In the genomic region with DNA sequence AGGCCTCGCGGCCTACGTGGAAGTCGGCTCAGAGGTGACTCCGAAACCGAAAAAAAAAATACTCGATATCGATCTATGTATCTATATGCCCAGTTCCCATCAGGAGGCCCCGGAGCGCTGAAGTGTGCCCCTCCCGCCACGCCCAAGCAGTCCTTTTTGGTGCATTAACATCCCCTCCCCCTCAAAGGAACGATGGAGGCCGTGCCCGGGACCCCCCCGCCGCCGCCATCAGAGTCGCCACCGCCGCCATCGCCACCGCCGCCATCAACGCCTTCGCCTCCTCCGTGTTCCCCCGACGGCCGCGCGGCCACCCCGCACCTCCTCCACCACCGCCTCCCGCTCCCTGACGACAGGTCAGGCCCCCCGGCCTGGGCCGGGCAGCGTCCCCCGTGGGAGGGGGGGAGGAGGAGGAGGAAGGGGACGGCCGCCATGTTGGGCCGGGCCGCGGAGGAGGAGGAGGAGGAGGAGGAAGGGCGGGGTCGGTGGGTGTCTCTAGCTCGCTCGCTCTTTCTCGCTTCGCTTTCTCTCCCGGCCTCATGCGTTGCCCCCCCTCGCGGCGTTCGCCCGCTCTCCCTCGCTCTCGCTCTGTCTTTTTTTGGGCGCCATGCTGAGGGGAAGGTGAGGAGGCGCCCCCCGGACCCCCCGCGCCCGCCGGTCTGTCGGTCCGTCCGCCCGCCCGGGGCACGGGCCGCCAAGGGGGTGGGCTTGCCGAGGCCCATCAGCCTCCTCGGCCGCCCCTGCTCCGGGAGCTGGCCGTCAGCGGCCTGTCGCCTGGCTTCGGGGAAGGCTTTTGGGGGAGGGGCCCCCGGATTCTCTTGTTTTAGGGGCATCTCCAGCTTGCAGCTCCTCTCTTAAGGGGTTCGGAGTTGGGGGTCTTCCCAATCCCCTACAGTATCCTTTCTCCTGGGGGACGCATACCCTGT, we compare ENCODE assay signal across 8 mouse cellular contexts. TPM values are rescaled to one million over a fixed set of nuclear protein-coding genes. Genes with fewer than 3 reads are reported as not detected.
DNase-seq lines count a peak whose midpoint lies in the region; ATAC-seq and TF ChIP-seq lines count a peak whose summit lies in the region.

Gene Zc3h4 (plus strand): TSS at position 222 of the 923 bp plus-strand sequence.

- H3K4me3 ChIP-seq in forebrain, embryonic 10.5 days, result peak within 1 kb of the TSS; percentile 92
- peak within 1 kb of the TSS; percentile 56 to 69 for H3K4me3 ChIP-seq in heart, embryonic 14.5 days (ENCODE audit: control insufficient read depth in 1 of 2, insufficient read depth in 1 of 2, low read depth in 1 of 2, low read length in 2 of 2)
- H3K4me3 ChIP-seq in liver, embryonic 14.5 days (ENCODE audit: insufficient read depth in 1 of 2, low read depth in 2 of 2, low read length in 2 of 2), result peak within 1 kb of the TSS; percentile 74 to 98
- H3K4me3 ChIP-seq in stomach, embryonic 15.5 days (replicated peaks), result peak within 1 kb of the TSS; percentile 94

- DNase-seq in CD8-positive naive resting alpha-beta T cell, adult 2 months (ENCODE audit: low read depth in 2 of 2, low spot score in 2 of 2), result peak; percentile 73 to 82
- peak; percentile 78 for DNase-seq in c-Kit-negative CD71-positive TER-119-positive erythroid progenitor cells, embryonic 14.5 days (ENCODE audit: low read depth, low spot score)
- peak; percentile 91 for DNase-seq in forebrain, embryonic 10.5 days (ENCODE audit: extremely low spot score, low spot score)
- peak; percentile 93 for DNase-seq in kidney, postnatal 14 days
- peak; percentile 80 to 82 (median 81) for DNase-seq in liver, embryonic 14.5 days (ENCODE audit: low read depth in 3 of 3, low spot score in 3 of 3)
- peak; percentile 94 for DNase-seq in neural tube, embryonic 10.5 days (ENCODE audit: extremely low spot score, low spot score)

- no peaks in the 10 kb centered on the region for H3K9me3 ChIP-seq in forebrain, embryonic 10.5 days
- no peaks in the 10 kb centered on the region for H3K9me3 ChIP-seq in heart, embryonic 14.5 days (ENCODE audit: control insufficient read depth, low read length)
- H3K9me3 ChIP-seq in liver, embryonic 14.5 days (ENCODE audit: control insufficient read depth, low read length), result no peaks in the 10 kb centered on the region
- H3K9me3 ChIP-seq in stomach, embryonic 15.5 days, result no peaks in the 10 kb centered on the region

- H3K4me2 ChIP-seq in heart, embryonic 14.5 days (ENCODE audit: low read length), result peak within 1 kb of the TSS; percentile 87
- H3K4me2 ChIP-seq in liver, embryonic 14.5 days (ENCODE audit: low read depth), result peak within 1 kb of the TSS; percentile 98
- H3K4me2 ChIP-seq in stomach, embryonic 15.5 days, result peak within 1 kb of the TSS; percentile 76

- H3K27me3 ChIP-seq in forebrain, embryonic 10.5 days (ENCODE audit: poor library complexity, severe bottlenecking), result no peaks in the 10 kb centered on the region
- H3K27me3 ChIP-seq in heart, embryonic 14.5 days (ENCODE audit: control insufficient read depth, insufficient read depth, low read length), result no peaks in the 10 kb centered on the region
- no peaks in the 10 kb centered on the region for H3K27me3 ChIP-seq in liver, embryonic 14.5 days (ENCODE audit: control insufficient read depth, insufficient read depth, low read length)
- H3K27me3 ChIP-seq in stomach, embryonic 15.5 days (replicated peaks), result no peaks in the 10 kb centered on the region

- H3K4me1 ChIP-seq in forebrain, embryonic 10.5 days, result peaks cover 41% of the 10 kb centered on the region
- H3K4me1 ChIP-seq in heart, embryonic 14.5 days (ENCODE audit: control insufficient read depth in 2 of 2, insufficient read depth in 2 of 2, low read length in 2 of 2), result peaks cover 22 to 35% of the 10 kb centered on the region in 2 experiments
- H3K4me1 ChIP-seq in liver, embryonic 14.5 days (replicated peaks; ENCODE audit: control insufficient read depth in 2 of 2, insufficient read depth in 2 of 2, low read length in 1 of 2), result peaks cover 30 to 33% of the 10 kb centered on the region in 2 experiments
- H3K4me1 ChIP-seq in stomach, embryonic 15.5 days, result peaks cover 18% of the 10 kb centered on the region

- TF ChIP-seq CTCF in liver, embryonic 14.5 days (IDR thresholded peaks at IDR 0.05; ENCODE audit: low read depth), result peak; percentile 31; the same call in 1 of the 2 replicates

- peaks cover 16% of the 10 kb centered on the region for H3K36me3 ChIP-seq in forebrain, embryonic 10.5 days (replicated peaks)
- H3K36me3 ChIP-seq in heart, embryonic 14.5 days (ENCODE audit: control insufficient read depth, insufficient read depth, low read length), result peaks cover 4% of the 10 kb centered on the region; the same call in 1 of the 2 replicates
- H3K36me3 ChIP-seq in liver, embryonic 14.5 days (replicated peaks; ENCODE audit: control insufficient read depth, insufficient read depth, low read depth), result peaks cover 10% of the 10 kb centered on the region
- H3K36me3 ChIP-seq in stomach, embryonic 15.5 days, result no peaks in the 10 kb centered on the region

- WGBS in forebrain, embryonic 10.5 days, result under 1% methylated on average over 73 of the region's 85 CpGs
- under 1% methylated on average over 69 of the region's 85 CpGs for WGBS in heart, embryonic 14.5 days
- WGBS in liver, embryonic 14.5 days (ENCODE audit: insufficient replicate concordance), result under 1% methylated on average over 81 of the region's 85 CpGs
- under 1% methylated on average over 73 of the region's 85 CpGs for WGBS in stomach, embryonic 15.5 days

- ATAC-seq in heart, embryonic 14.5 days (ENCODE audit: insufficient number of reproducible peaks, insufficient read depth, low FRiP score, low read depth), result peak; percentile 60
- peak; percentile 56 for ATAC-seq in liver, embryonic 14.5 days (ENCODE audit: insufficient read depth)
- peak; percentile 20 for ATAC-seq in stomach, embryonic 15.5 days (ENCODE audit: insufficient read depth, low FRiP score, low read depth)

- H3K9ac ChIP-seq in heart, embryonic 14.5 days (ENCODE audit: low read length), result peak within 1 kb of the TSS; percentile 97
- peak within 1 kb of the TSS; percentile 100 for H3K9ac ChIP-seq in liver, embryonic 14.5 days (replicated peaks)
- H3K9ac ChIP-seq in stomach, embryonic 15.5 days, result peak within 1 kb of the TSS; percentile 100

- peak within 1 kb of the TSS; percentile 100 for H3K27ac ChIP-seq in forebrain, embryonic 10.5 days
- peak within 1 kb of the TSS; percentile 97 to 100 for H3K27ac ChIP-seq in heart, embryonic 14.5 days (replicated peaks in 1 of 2; ENCODE audit: control insufficient read depth in 1 of 2, insufficient read depth in 1 of 2, low read depth in 2 of 2, low read length in 2 of 2)
- peak within 1 kb of the TSS; percentile 100 for H3K27ac ChIP-seq in liver, embryonic 14.5 days
- peak within 1 kb of the TSS; percentile 100 for H3K27ac ChIP-seq in stomach, embryonic 15.5 days

- TF ChIP-seq EP300 in liver, embryonic 14.5 days (IDR thresholded peaks at IDR 0.05; ENCODE audit: low read depth), result peak; percentile 14

RNA-seq across cellular contexts. Expression of gene Zc3h4, which starts in this region (rescaled TPM):
- 18.8 and 19.2 TPM in 2 replicates for polyA plus RNA-seq in forebrain, embryonic 10.5 days (2016; fragmentation: Nextera tagmentation; extraction: Ambion mirVana)
- 8.6 and 10.6 TPM in 2 replicates for polyA plus RNA-seq in heart, embryonic 14.5 days (2014; fragmentation: Nextera tagmentation; extraction: Ambion mirVana)
- 13.7 and 15.2 TPM in 2 replicates for polyA plus RNA-seq in liver, embryonic 14.5 days (2012; rRNA removed)
- polyA plus RNA-seq in liver, embryonic 14.5 days (2014; fragmentation: Nextera tagmentation; extraction: Ambion mirVana), result 6.0 TPM in 2 replicates
- polyA plus RNA-seq in stomach, embryonic 15.5 days (2015; fragmentation: Nextera tagmentation; extraction: Ambion mirVana), result 16.8 and 17.4 TPM in 2 replicates

Comparison
In these comparisons a context has a peak if more than half of its experiments do, and no peak if none do; other contexts are left out.
1. Peak in every context shown above with its lines: DNase-seq, ATAC-seq, H3K4me3 ChIP-seq and H3K27ac ChIP-seq.